Mouse (Mus musculus) testis, postnatal 10 days (tissue): Measurements from ENCODE around the gene Ankrd11.

Experiments
- DNase-seq: peaks from one replicate; pipeline ENCODE4 v3.0.0; 2021; ENCODE audit warnings: low spot score

The Ankrd11 gene

GRCm38 (mm10) chr8:122896317-122896716, 145.8 kb downstream of the Ankrd11 start:
- DNase-seq: no peak

GRCm38 (mm10) chr8:122893451-122893850, 148.6 kb downstream of the Ankrd11 start:
- no peak for DNase-seq

GRCm38 (mm10) chr8:122891440-122891839, 150.6 kb downstream of the Ankrd11 start:
- DNase-seq: no peak

- no peak for DNase-seq
Observed at GRCm38 (mm10) chr8:122883671-122884070, 158.4 kb downstream of the Ankrd11 start.

GRCm38 (mm10) chr8:122880302-122880701, 161.8 kb downstream of the Ankrd11 start:
- no peak for DNase-seq

- DNase-seq: no peak
Observed at GRCm38 (mm10) chr8:122878231-122878630, 163.8 kb downstream of the Ankrd11 start.

GRCm38 (mm10) chr8:122875186-122875585, 166.9 kb downstream of the Ankrd11 start:
- DNase-seq: no peak

GRCm38 (mm10) chr8:122873171-122873570, 168.9 kb downstream of the Ankrd11 start:
- DNase-seq: no peak

- no peak for DNase-seq
Observed at GRCm38 (mm10) chr8:122871663-122872062, 170.4 kb downstream of the Ankrd11 start.

GRCm38 (mm10) chr8:122870377-122870863, 171.7 kb downstream of the Ankrd11 start:
- DNase-seq: peak; percentile 63

GRCm38 (mm10) chr8:122867982-122868381, 174.1 kb downstream of the Ankrd11 start:
- no peak for DNase-seq

GRCm38 (mm10) chr8:122866231-122866630, 175.8 kb downstream of the Ankrd11 start:
- no peak for DNase-seq

- DNase-seq: no peak
Observed at GRCm38 (mm10) chr8:122865441-122865840, 176.6 kb downstream of the Ankrd11 start.

GRCm38 (mm10) chr8:122864719-122865129, 177.4 kb downstream of the Ankrd11 start:
- no peak for DNase-seq

- no peak for DNase-seq
Observed at GRCm38 (mm10) chr8:122859843-122860242, 182.2 kb downstream of the Ankrd11 start.

GRCm38 (mm10) chr8:122856288-122856687, 185.8 kb downstream of the Ankrd11 start:
- no peak for DNase-seq

GRCm38 (mm10) chr8:122855123-122855522, 187.0 kb downstream of the Ankrd11 start:
- DNase-seq: no peak

- DNase-seq: no peak
Observed at GRCm38 (mm10) chr8:122854388-122854787, 187.7 kb downstream of the Ankrd11 start.

- peak; percentile 70 for DNase-seq
Observed at GRCm38 (mm10) chr8:122853340-122853771, 188.7 kb downstream of the Ankrd11 start.

GRCm38 (mm10) chr8:122852546-122852905, 189.6 kb downstream of the Ankrd11 start:
- no peak for DNase-seq

GRCm38 (mm10) chr8:122851692-122852545, 190.2 kb downstream of the Ankrd11 start:
- DNase-seq: no peak

- DNase-seq: no peak
Observed at GRCm38 (mm10) chr8:122850641-122851240, 191.3 kb downstream of the Ankrd11 start.
